In the genomic region with DNA sequence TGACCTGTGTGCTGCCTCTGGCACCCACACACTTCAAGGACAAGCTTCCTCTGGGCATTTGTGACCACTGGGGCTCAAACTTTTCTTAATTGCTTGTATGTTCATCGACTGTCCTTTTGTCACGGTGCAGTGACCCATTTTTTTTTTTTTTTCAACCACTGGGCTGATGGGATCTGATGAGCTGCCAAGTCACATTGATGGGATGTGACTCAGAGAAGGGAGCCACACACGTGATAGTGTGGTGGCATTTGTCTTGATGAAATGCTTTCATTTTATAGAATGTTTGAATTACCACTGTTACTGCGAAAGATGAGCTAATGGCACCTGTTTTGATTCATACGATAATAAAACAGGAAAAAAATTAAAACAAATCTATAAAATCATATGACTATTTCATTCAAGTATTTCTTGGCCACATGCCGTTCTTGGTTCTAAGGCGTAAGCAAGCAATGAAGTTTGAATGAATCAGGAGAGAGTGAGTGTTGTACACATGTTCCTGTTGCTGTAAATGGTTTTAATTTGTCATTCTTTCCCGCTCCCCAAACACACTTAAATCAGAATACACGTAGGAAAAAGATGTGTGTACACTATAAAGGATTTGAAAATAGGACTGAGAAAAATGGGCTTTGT, we compare ENCODE assay signal across 12 mouse cellular contexts.
DNase-seq lines count a peak whose midpoint lies in the region; ATAC-seq and TF ChIP-seq lines count a peak whose summit lies in the region.
"Had no signal": no experiment of that assay in that cellular context is flagged by ENCODE, and none has a peak within 500 bp of the region (broad histone marks: within the 10 kb centered on the region; RNA-seq: fewer than 3 reads in every experiment).

No protein-coding gene starts in this region.

- DNase-seq in heart, adult 2 months: peak in 1 of 2 experiments; percentile 29
- DNase-seq in heart, embryonic 10.5 days (ENCODE audit: low spot score): no peak
- DNase-seq in 3134 (ENCODE audit: extremely low read depth, insufficient read length, low spot score): peak; percentile 81
- DNase-seq in Muller cell, postnatal 12 days (ENCODE audit: inconsistent ontology term): peak; percentile 98
- no peak for DNase-seq in thymus, postnatal 14 days
- DNase-seq: cerebellum, adult 11-12 months; forebrain, postnatal 0 days; kidney, postnatal 25 days had no signal

- ATAC-seq in heart, embryonic 16.5 days (replicated peaks; ENCODE audit: extremely low read depth, insufficient read depth, low FRiP score): no peak
- no peak for ATAC-seq in kidney, embryonic 15.5 days (replicated peaks; ENCODE audit: low FRiP score)
- no peak for ATAC-seq in forebrain, embryonic 12.5 days (ENCODE audit: low FRiP score)
- ATAC-seq: forebrain, postnatal 0 days; Patski had no signal

- 39% methylated on average over 9 of the region's 9 CpGs for WGBS in heart, adult 2 months
- 74% methylated on average over 9 of the region's 9 CpGs for WGBS in heart, embryonic 10.5 days
- WGBS in heart, embryonic 16.5 days: 70% methylated on average over 9 of the region's 9 CpGs
- WGBS in kidney, embryonic 15.5 days: 79% methylated on average over 9 of the region's 9 CpGs
- 78% methylated on average over 9 of the region's 9 CpGs for WGBS in forebrain, embryonic 12.5 days

- peaks cover 26% of the 10 kb centered on the region for H3K4me1 ChIP-seq in heart, adult 2 months (ENCODE audit: control insufficient read depth, insufficient read depth, low read length)
- H3K4me1 ChIP-seq in heart, embryonic 10.5 days: peaks cover 51% of the 10 kb centered on the region
- peaks cover 25% of the 10 kb centered on the region for H3K4me1 ChIP-seq in heart, embryonic 16.5 days (ENCODE audit: control insufficient read depth, insufficient read depth, low read length)
- H3K4me1 ChIP-seq in kidney, embryonic 15.5 days: no peaks in the 10 kb centered on the region
- no peaks in the 10 kb centered on the region for H3K4me1 ChIP-seq in forebrain, embryonic 12.5 days

- H3K9me3 ChIP-seq in heart, embryonic 10.5 days: no peaks in the 10 kb centered on the region
- no peaks in the 10 kb centered on the region for H3K9me3 ChIP-seq in heart, embryonic 16.5 days (replicated peaks; ENCODE audit: control insufficient read depth, low read length)
- no peaks in the 10 kb centered on the region for H3K9me3 ChIP-seq in kidney, embryonic 15.5 days (replicated peaks)
- H3K9me3 ChIP-seq in forebrain, embryonic 12.5 days: no peaks in the 10 kb centered on the region

- H3K4me2 ChIP-seq in heart, embryonic 16.5 days (ENCODE audit: low read depth, low read length): no peak overlapping the region
- no peak overlapping the region for H3K4me2 ChIP-seq in kidney, embryonic 15.5 days
- no peak overlapping the region for H3K4me2 ChIP-seq in forebrain, embryonic 12.5 days

- no peak for TF ChIP-seq EP300 in heart, adult 2 months (IDR thresholded peaks at IDR 0.05; ENCODE audit: insufficient read depth, low read depth, low read length)

- TF ChIP-seq CTCF in heart, adult 2 months (IDR thresholded peaks at IDR 0.05): no peak

- intact Hi-C loops in heart, adult 2 months (cut with DNase I): loop anchor here (5.0 to 10.0 kb wide), 2 partner anchors 61 to 88 kb away; a partner anchor contains a TSS

- no peaks in the 10 kb centered on the region for H3K27me3 ChIP-seq in heart, adult 2 months (ENCODE audit: control insufficient read depth, insufficient read depth, low read length)
- peaks cover 4% of the 10 kb centered on the region; the same call in 1 of the 2 replicates for H3K27me3 ChIP-seq in heart, embryonic 10.5 days (ENCODE audit: insufficient read depth, poor library complexity, severe bottlenecking)
- no peaks in the 10 kb centered on the region for H3K27me3 ChIP-seq in heart, embryonic 16.5 days (ENCODE audit: control insufficient read depth, insufficient read depth, low read length)
- H3K27me3 ChIP-seq in kidney, embryonic 15.5 days: no peaks in the 10 kb centered on the region
- no peaks in the 10 kb centered on the region for H3K27me3 ChIP-seq in forebrain, embryonic 12.5 days
- H3K27me3 ChIP-seq: Patski had no signal

- no peak overlapping the region for H3K4me3 ChIP-seq in heart, adult 2 months
- no peak overlapping the region for H3K4me3 ChIP-seq in heart, embryonic 10.5 days
- H3K4me3 ChIP-seq in heart, embryonic 16.5 days (ENCODE audit: low read length): no peak overlapping the region
- no peak overlapping the region for H3K4me3 ChIP-seq in kidney, embryonic 15.5 days (replicated peaks)
- no peak overlapping the region for H3K4me3 ChIP-seq in forebrain, embryonic 12.5 days (replicated peaks)

- H3K27ac ChIP-seq in heart, adult 2 months: peak overlapping the region; percentile 59
- no peak overlapping the region for H3K27ac ChIP-seq in heart, embryonic 10.5 days
- H3K27ac ChIP-seq in heart, embryonic 16.5 days (ENCODE audit: low read length): peak overlapping the region; percentile 2; the same call in 1 of the 2 replicates
- no peak overlapping the region for H3K27ac ChIP-seq in kidney, embryonic 15.5 days
- no peak overlapping the region for H3K27ac ChIP-seq in forebrain, embryonic 12.5 days

- H3K36me3 ChIP-seq in heart, adult 2 months (ENCODE audit: control insufficient read depth, insufficient read depth, low read length): peaks cover 2% of the 10 kb centered on the region; the same call in 1 of the 2 replicates
- H3K36me3 ChIP-seq in heart, embryonic 10.5 days: no peaks in the 10 kb centered on the region
- no peaks in the 10 kb centered on the region for H3K36me3 ChIP-seq in heart, embryonic 16.5 days (ENCODE audit: control insufficient read depth, insufficient read depth)
- H3K36me3 ChIP-seq in kidney, embryonic 15.5 days: no peaks in the 10 kb centered on the region
- no peaks in the 10 kb centered on the region for H3K36me3 ChIP-seq in forebrain, embryonic 12.5 days (replicated peaks)

- no peak for TF ChIP-seq POLR2A in heart, adult 2 months (IDR thresholded peaks at IDR 0.05; ENCODE audit: insufficient read depth, low read depth, low read length)

- H3K9ac ChIP-seq in heart, adult 2 months (ENCODE audit: low read depth, low read length): no peak overlapping the region
- H3K9ac ChIP-seq in heart, embryonic 16.5 days (ENCODE audit: low read length): no peak overlapping the region
- no peak overlapping the region for H3K9ac ChIP-seq in kidney, embryonic 15.5 days
- H3K9ac ChIP-seq in forebrain, embryonic 12.5 days: no peak overlapping the region
- H3K9ac ChIP-seq: forebrain, postnatal 0 days had no signal

- no peaks in the 10 kb centered on the region for H3K79me2 ChIP-seq in heart, adult 2 months (replicated peaks; ENCODE audit: control insufficient read depth, insufficient read depth, low read length)

Comparison
In these comparisons a context has a peak if more than half of its experiments do, and no peak if none do; other contexts are left out.
1. H3K27ac ChIP-seq: peak in heart, adult 2 months (single experiment) and heart, embryonic 16.5 days (single experiment); none in heart, embryonic 10.5 days (single experiment), kidney, embryonic 15.5 days (single experiment) and forebrain, embryonic 12.5 days (single experiment).
2. DNase-seq: peak in 3134 (single experiment) and Muller cell, postnatal 12 days (single experiment); none in heart, embryonic 10.5 days (single experiment) and thymus, postnatal 14 days (single experiment).